Mouse (Mus musculus) layer of hippocampus, postnatal 14 days (tissue): Measurements from ENCODE around the gene Katnbl1. TPM values are rescaled to one million over a fixed set of nuclear protein-coding genes. Genes with fewer than 3 reads are reported as not detected.

Source experiments
- DNase-seq, 2 experiments: peaks; one replicate each; pipeline ENCODE4 v3.0.0; 2021 to 2022; ENCODE audit warnings: low spot score in 2 of 2, mixed read lengths in 1 of 2
- long read RNA-seq, 2 experiments: library from polyadenylated mRNA; stranded (forward); transcript quantifications; one replicate each; pipeline ENCODE4 v2.0.0; 2021
- total RNA-seq, 2 experiments: library from RNA; stranded (reverse); gene quantifications; 2 replicates each; pipeline ENCODE4 v1.2.3; 2021

Gene Katnbl1
- 10 to 100 TPM; 11.2 to 12.0 TPM for total RNA-seq
- long read RNA-seq, experiment 1, transcript Katnbl1-201 (10 exons, 2,886 nt) = major isoform, 16 of 16 reads
- long read RNA-seq, experiment 1, partial matches to known transcripts = 0 of 16 reads
- long read RNA-seq, experiment 1, other reads (novel, unspliced or antisense) = 0 of 16 reads
- long read RNA-seq, experiment 2, transcript Katnbl1-201 (10 exons, 2,886 nt) = major isoform, 32 of 36 reads
- long read RNA-seq, experiment 2, partial matches to known transcripts = 1 of 36 reads
- long read RNA-seq, experiment 2, other reads (novel, unspliced or antisense) = 2 of 36 reads

GRCm38 (mm10) chr2:112378973-112379898 lies at the start of gene Katnbl1:
Gene Katnbl1, plus strand, starts transcription at chr2:112379211.
- DNase-seq = peak; percentile 88 to 91

DNA sequence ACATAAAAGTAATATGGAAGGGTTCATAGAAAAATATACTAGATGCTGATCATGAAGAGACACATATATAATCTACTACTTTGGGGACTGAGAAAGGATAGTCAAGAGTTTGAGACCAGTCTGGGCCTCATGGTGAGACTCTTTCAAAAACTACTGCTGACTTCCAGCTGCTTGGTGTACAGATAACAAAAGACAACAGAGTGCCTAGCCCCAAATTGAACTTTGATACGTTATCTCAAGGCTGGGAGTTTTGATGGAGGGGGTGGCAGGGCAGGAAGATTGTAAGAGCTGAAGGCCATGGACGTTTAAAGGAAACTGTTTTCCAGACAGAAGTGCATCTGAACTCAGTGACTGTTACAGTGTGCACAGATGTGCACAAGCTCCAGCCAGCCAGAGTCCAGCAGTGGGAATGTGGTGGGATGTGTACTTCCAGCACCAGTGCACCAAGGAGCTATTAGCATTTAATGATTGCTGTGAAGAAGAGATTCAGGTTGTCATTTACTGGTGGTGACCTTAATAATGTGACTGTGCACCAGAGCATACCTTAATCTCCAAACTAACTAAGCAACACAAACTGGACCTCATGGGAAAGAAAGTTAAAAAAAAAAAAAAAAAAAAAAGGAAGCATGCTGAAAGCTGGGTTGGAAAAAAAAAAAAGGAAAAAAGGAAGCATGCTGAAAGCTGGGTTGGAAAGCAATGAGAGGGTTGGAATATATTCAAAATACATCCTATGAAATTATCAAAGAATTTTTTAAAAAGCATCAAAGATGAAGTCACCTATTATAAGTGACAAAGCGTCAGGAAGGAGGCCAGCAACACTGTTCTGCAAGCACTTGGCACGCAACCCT lies 46.7 kb upstream of the Katnbl1 start:
- DNase-seq = no peak

DNA sequence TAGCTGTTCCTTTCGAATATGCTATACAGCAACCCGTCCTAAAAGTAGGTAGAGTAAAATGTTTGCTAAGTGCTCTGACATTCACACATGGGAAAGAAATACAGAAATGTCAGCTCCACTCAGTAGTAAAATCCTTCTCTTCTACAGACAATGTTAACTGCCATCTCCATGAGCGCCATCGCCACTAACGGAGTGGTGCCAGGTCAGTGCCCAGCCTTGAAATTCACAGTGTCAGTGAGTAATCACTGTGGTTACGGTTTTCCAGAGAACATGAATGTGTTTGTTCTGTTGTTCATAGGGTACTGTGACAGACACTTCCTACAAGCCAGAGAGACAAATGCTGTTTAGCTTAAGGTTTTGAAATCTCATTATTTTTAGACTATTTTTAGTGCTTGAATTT lies 41.8 kb upstream of the Katnbl1 start:
- DNase-seq = no peak

GRCm38 (mm10) chr2:112339736-112340135 lies 39.3 kb upstream of the Katnbl1 start:
- no peak for DNase-seq

DNA sequence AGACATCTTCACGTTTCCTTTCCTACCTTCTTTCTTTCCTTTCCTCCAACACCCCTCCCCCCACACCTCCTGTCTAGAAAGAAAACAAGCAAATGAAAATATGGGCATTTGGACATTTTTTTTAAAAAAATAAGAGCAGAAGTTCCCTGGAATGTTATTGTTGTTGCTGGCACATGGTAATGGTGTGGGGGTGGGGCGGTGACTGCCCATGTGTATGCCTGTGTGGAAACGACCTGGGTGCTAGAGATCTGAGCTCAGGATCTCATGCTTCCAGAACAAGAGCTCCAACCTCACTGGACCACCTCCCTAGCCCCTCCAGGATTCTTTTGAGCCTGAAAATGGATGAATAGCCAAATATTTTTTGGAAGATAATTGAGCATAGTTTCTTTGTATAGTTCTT lies 37.9 kb upstream of the Katnbl1 start:
- no peak for DNase-seq

GRCm38 (mm10) chr2:112348246-112348645 lies 30.8 kb upstream of the Katnbl1 start:
- DNase-seq = no peak

GRCm38 (mm10) chr2:112353685-112354455 lies 25.1 kb upstream of the Katnbl1 start:
- no peak for DNase-seq

DNA sequence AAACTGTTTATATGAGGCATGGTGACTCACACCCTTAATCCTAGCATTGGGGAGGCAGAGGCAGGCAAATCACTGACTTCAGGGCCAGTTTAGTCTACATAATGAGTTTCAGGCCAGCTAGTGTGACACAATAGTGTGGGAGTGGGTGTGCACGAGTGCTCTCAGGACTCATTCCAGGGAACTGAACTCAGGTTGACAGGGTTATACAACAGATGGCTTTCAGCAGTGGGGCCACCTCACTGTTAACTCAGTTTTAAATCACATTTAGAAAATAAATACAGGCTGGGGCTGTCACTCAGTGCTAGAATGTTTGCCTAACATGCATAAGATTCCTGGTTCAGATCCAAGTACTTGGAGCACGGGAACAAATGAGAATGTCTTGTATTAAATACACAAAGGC lies 19.4 kb upstream of the Katnbl1 start:
- peak in 1 of 2 experiments; percentile 17 for DNase-seq

DNA sequence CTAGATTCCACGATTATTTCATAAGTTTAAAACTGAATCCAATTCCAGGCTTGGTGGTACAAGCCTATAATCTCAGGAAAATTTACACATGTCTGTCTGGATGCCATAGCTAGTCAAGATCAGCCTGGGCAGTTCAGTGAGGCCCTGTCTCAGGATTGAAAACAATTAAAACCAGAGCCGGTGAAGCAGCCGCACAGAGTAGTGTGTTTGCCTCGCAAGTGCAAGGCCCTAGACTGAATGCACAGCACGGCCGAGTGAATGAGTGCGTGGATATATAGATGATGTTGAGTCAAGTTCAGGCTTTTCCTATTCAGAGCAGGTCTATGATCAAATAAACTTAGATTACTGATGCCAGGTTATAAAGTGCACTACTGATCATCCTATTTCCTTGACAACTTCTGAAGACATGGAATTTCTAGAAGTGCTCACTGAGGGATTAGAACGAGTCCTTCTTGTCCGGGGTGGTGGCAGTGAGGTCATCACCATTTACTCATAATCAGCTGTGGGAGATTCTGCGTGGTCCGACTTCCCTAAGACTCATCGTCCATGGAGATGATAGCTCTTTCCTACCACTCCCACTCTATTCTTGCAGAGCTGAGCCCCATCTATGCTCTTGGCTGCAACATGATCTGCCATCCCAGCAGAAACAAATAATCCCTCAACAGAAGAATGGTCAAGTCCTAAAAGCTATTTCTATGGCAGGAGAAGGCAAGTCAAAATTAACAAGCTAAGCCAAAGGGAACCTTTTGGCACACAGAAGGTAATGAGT lies 18.8 kb upstream of the Katnbl1 start:
- DNase-seq = no peak

DNA sequence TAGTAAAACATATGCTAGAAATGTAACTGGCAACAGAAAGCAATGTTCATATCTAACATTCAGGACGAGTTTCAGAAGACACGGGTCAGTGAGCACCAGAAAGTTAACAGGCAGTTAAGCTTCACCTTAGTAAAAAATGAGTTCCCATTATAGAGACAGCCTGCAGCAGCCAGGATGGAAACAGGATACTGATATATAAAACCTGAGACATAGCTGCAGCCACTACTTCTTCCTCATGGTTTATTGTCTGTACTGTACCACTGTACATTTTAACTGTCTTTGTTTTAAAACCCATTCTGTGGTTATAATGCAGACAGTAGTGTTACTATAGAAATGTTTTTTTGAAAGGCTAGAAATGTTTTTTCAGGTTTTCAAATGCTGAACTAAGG lies 18.2 kb upstream of the Katnbl1 start:
- DNase-seq = no peak

- no peak for DNase-seq
Observed at GRCm38 (mm10) chr2:112367222-112367621, 11.8 kb upstream of the Katnbl1 start.

GRCm38 (mm10) chr2:112367726-112368673 lies 11.0 kb upstream of the Katnbl1 start, which contains the start of gene Emc4:
Gene Emc4, minus strand, starts transcription at chr2:112368027.
- DNase-seq = peak; percentile 90 to 95

DNA sequence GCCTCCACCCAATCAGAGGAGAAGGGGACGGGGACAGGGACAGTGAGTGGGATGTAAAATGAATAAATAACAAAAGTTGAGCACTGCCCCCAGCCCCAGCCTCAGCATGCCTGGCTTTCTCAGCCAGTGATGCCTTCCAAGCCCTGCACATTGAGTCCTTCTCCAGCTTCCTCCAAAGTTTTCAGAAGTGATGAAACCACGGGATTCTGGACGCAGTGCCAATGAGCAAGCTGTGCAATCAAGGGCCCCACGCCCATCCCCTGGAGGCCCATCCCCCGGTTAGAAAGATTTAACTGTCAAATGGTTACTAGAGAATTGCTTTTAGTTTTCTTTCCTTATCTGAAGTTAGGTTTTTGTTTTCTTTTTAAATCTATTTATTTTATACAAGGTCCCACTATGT lies 9.1 kb upstream of the Katnbl1 start:
- no peak for DNase-seq

DNA sequence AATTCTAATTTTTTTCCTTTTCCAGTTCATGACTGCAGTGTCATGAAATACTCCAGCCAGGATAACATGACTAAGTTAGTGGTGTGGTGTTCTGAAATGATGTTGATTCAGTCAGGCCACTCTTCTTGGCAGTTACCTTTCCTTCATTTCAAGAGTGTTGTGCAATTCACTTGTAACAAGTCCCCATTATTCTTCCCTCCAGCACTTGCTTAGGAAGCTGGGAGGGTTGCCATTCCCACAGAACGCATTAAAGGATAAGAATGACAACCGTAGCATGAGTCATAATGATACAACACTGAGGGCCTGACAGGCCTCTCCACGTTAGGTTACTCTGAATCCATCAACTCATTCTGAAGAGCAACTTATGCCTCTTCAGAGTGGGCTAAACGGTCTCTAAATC lies 5.9 kb upstream of the Katnbl1 start:
- DNase-seq = no peak

DNA sequence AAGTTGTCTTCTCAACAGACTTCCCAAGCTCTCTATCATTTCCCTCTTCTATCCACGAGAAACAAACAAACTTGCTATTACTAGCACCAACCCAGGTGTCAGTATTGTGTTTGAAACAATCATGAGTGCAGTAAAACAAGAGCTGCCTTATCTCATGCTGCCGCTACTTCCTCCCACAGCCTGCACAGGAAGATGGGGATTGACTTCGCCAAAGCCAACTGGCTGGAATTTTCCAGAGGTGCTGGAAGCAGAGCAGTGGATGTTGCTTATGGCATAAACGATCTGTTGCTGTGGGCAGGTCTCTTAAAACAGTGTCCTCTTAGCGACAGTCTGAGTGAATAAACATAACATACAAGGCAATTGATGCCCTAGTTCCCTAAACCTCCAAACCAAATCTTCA lies 4.4 kb upstream of the Katnbl1 start:
- no peak for DNase-seq

GRCm38 (mm10) chr2:112380131-112380530 lies 1.1 kb downstream of the Katnbl1 start:
- no peak for DNase-seq

- no peak for DNase-seq
Observed at GRCm38 (mm10) chr2:112381219-112381618, 2.2 kb downstream of the Katnbl1 start.

DNA sequence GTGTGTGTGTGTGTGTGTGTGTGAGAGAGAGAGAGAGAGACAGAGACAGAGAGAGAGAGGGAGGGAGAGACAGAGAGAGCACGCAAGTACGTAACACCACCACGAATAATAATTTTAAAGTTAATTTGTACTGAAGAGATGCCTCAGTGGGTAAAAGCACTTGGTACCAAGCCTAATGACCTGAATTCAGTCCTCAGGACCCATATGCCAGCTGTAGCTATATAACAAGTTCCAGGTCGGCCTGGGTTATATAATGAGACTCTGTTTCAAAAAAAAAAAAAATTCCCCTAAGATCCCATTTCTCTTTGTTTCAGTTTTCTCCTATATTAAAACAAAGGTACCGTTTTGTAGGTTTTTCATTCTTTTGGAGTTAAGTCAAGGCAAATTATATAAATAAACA lies 11.8 kb downstream of the Katnbl1 start:
- no peak for DNase-seq
